Comparison of ENCODE assay signal across 36 mouse cellular contexts in the genomic region with DNA sequence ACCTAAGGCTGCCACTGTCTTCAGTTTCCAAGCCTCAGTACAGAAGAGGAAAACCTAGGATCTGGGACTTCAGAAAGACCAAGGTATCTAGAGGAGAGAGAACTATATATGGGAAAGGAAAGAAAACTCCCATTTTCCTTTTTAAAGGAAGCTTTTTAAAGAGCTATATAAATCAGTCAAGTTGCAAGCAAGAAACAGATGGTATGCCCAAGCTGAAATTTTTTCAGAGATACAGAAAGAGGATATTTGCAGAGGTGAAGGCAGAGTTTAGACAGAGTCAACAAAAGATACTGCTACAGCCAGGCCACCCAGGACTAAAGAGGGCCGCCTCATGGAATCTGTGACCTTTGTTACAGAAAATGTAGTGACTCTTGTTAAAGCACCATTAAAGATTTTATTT. TPM values are rescaled to one million over a fixed set of nuclear protein-coding genes. Genes with fewer than 3 reads are reported as not detected.
"Had no signal": no experiment of that assay in that cellular context is flagged by ENCODE, and none has a peak within 500 bp of the region (broad histone marks: within the 10 kb centered on the region; RNA-seq: fewer than 3 reads in every experiment).

No protein-coding gene starts in this region.

- H3K27ac ChIP-seq: heart, adult 2 months; heart, embryonic 13.5 days; heart, embryonic 15.5 days; hindbrain, embryonic 14.5 days; intestine, embryonic 15.5 days; kidney, embryonic 15.5 days; layer of hippocampus, adult 2 months; limb, embryonic 13.5 days; limb, embryonic 15.5 days; liver, embryonic 13.5 days had no signal

- H3K4me2 ChIP-seq: heart, embryonic 11.5 days; heart, embryonic 13.5 days; heart, embryonic 15.5 days; hindbrain, embryonic 14.5 days; intestine, embryonic 15.5 days; kidney, embryonic 15.5 days; limb, embryonic 13.5 days; limb, embryonic 15.5 days; liver, embryonic 13.5 days had no signal

- H3K9me3 ChIP-seq: heart, embryonic 13.5 days; heart, embryonic 15.5 days; intestine, embryonic 15.5 days; kidney, embryonic 15.5 days; limb, embryonic 13.5 days; limb, embryonic 15.5 days; liver, embryonic 13.5 days had no signal

- H3K36me3 ChIP-seq: heart, embryonic 13.5 days; heart, embryonic 15.5 days; intestine, embryonic 15.5 days; kidney, embryonic 15.5 days; limb, embryonic 13.5 days; limb, embryonic 15.5 days; liver, embryonic 13.5 days had no signal

- DNase-seq: forebrain, postnatal 0 days; gastrocnemius, postnatal 14 days; gastrocnemius, postnatal 36 days; heart, adult 11 months; heart, adult 2 months; heart, postnatal 14 days; heart, postnatal 36 days; kidney, adult 18-20 months; kidney, adult 9 months; kidney, postnatal 10 days; kidney, postnatal 25 days; kidney, postnatal 4 days; layer of hippocampus, postnatal 36 days; left cerebral cortex, postnatal 4 days; liver, embryonic 13.5 days had no signal

- H3K4me1 ChIP-seq: heart, embryonic 13.5 days; heart, embryonic 15.5 days; intestine, embryonic 15.5 days; kidney, embryonic 15.5 days; liver, embryonic 13.5 days had no signal

- H3K27me3 ChIP-seq: intestine, embryonic 15.5 days; kidney, embryonic 15.5 days; limb, embryonic 13.5 days; liver, embryonic 13.5 days had no signal

- ATAC-seq: forebrain, postnatal 0 days; hindbrain, embryonic 16.5 days; inflammation-experienced regulatory T-cells, adult 6 months; intestine, embryonic 15.5 days; intestine, postnatal 0 days had no signal

- H3K9ac ChIP-seq: forebrain, postnatal 0 days; heart, embryonic 13.5 days; heart, embryonic 15.5 days; hindbrain, embryonic 14.5 days; intestine, embryonic 15.5 days; kidney, embryonic 15.5 days; limb, embryonic 13.5 days; limb, embryonic 15.5 days; liver, embryonic 13.5 days had no signal

- H3K4me3 ChIP-seq: heart, adult 2 months; heart, embryonic 13.5 days; heart, embryonic 15.5 days; intestine, embryonic 15.5 days; kidney, embryonic 15.5 days; layer of hippocampus, adult 2 months; limb, embryonic 13.5 days; limb, embryonic 15.5 days; liver, embryonic 13.5 days had no signal

RNA-seq across cellular contexts. Expression of a gene that starts 15.0 kb away (rescaled TPM):
- total RNA-seq: gastrocnemius, adult 18-20 months; gastrocnemius, adult 8-10 months; gastrocnemius, postnatal 36 days; heart, postnatal 36 days; layer of hippocampus, adult 2 months; layer of hippocampus, postnatal 10 days; layer of hippocampus, postnatal 36 days; left cerebral cortex, adult 18-20 months; left cerebral cortex, postnatal 10 days; left cerebral cortex, postnatal 25 days; liver, adult 2 months had no signal
- polyA plus RNA-seq: hindbrain, embryonic 11.5 days; hindbrain, embryonic 16.5 days had no signal

RNA-seq across cellular contexts. Expression of a gene that starts 22.1 kb away (rescaled TPM):
- total RNA-seq: liver, adult 2 months had no signal
- polyA plus RNA-seq: heart, postnatal 0 days; liver, adult 2 months had no signal
